Mouse (Mus musculus): ENCODE measurements around the gene Macf1. TPM values are rescaled to one million over a fixed set of nuclear protein-coding genes. Genes with fewer than 3 reads are reported as not detected.
A peak's percentile ranks its signal among the peaks of the same experiment; 100 is the strongest.
"Not testable (repeated sequence)": the region's sequence is repeated elsewhere in the genome, so short reads cannot be mapped to it uniquely, and the experiment has no call there.

Macf1 gene
- polyA plus RNA-seq, 1 experiment, result 62.9 TPM

- Histone ChIP-seq H3K27me3 (replicated peaks; ENCODE audit: control insufficient read depth, insufficient read depth, low read length) (no peaks in the 10 kb centered on the region), H3K4me1 (ENCODE audit: control insufficient read depth, insufficient read depth, low read length) (peaks cover 12% of the 10 kb centered on the region; the same call in 1 of the 2 replicates), H3K36me3 (ENCODE audit: control insufficient read depth, insufficient read depth, low read length) (no peaks in the 10 kb centered on the region), H3K27ac (ENCODE audit: insufficient read depth, low read depth, low read length) (peak overlapping the region; percentile 85), H3K4me3 (ENCODE audit: insufficient read depth, low read depth, low read length) (peak overlapping the region; percentile 93)
- under 1% methylated on average over 124 of the region's 125 CpGs for WGBS
- DNase-seq, result peak; percentile 88
- TF ChIP-seq POLR2A (IDR thresholded peaks at IDR 0.05; ENCODE audit: low read depth, low read length) (peak; percentile 39), CTCF (conservative IDR thresholded peaks at IDR 0.05; ENCODE audit: insufficient read depth, insufficient read length, low read depth, low read length) (no peak)
These were observed 19.9 kb downstream of the Macf1 start for GRCm38 (mm10) chr4:123664021-123664950.

- no peaks in the 10 kb centered on the region for H3K27me3 ChIP-seq (replicated peaks; ENCODE audit: control insufficient read depth, insufficient read depth, low read length)
- peak overlapping the region; percentile 93 for H3K4me3 ChIP-seq (ENCODE audit: insufficient read depth, low read depth, low read length)
- peak overlapping the region; percentile 85 for H3K27ac ChIP-seq (ENCODE audit: insufficient read depth, low read depth, low read length)
- peaks cover 15% of the 10 kb centered on the region; the same call in 1 of the 2 replicates for H3K4me1 ChIP-seq (ENCODE audit: control insufficient read depth, insufficient read depth, low read length)
- WGBS, result 0% methylated on average over 12 of the region's 12 CpGs
- H3K36me3 ChIP-seq (ENCODE audit: control insufficient read depth, insufficient read depth, low read length), result no peaks in the 10 kb centered on the region
- no peak for TF ChIP-seq POLR2A (IDR thresholded peaks at IDR 0.05; ENCODE audit: low read depth, low read length)
- no peak for TF ChIP-seq CTCF (conservative IDR thresholded peaks at IDR 0.05; ENCODE audit: insufficient read depth, insufficient read length, low read depth, low read length)
- no peak for DNase-seq
These were observed 20.5 kb downstream of the Macf1 start for GRCm38 (mm10) chr4:123663688-123663965.

- no peaks in the 10 kb centered on the region for H3K36me3 ChIP-seq (ENCODE audit: control insufficient read depth, insufficient read depth, low read length)
- WGBS, result 3% methylated on average over 15 of the region's 15 CpGs
- peak; percentile 84 for DNase-seq
- peak overlapping the region; percentile 93 for H3K4me3 ChIP-seq (ENCODE audit: insufficient read depth, low read depth, low read length)
- peaks cover 15% of the 10 kb centered on the region; the same call in 1 of the 2 replicates for H3K4me1 ChIP-seq (ENCODE audit: control insufficient read depth, insufficient read depth, low read length)
- H3K27ac ChIP-seq (ENCODE audit: insufficient read depth, low read depth, low read length), result peak overlapping the region; percentile 79
- no peaks in the 10 kb centered on the region for H3K27me3 ChIP-seq (replicated peaks; ENCODE audit: control insufficient read depth, insufficient read depth, low read length)
- TF ChIP-seq CTCF (conservative IDR thresholded peaks at IDR 0.05; ENCODE audit: insufficient read depth, insufficient read length, low read depth, low read length) (no peak), POLR2A (IDR thresholded peaks at IDR 0.05; ENCODE audit: low read depth, low read length) (no peak)
These were observed 21.1 kb downstream of the Macf1 start for GRCm38 (mm10) chr4:123662914-123663687.

- WGBS, result 76% methylated on average over 1 of the region's 1 CpGs
- Histone ChIP-seq H3K27me3 (replicated peaks; ENCODE audit: control insufficient read depth, insufficient read depth, low read length) (no peaks in the 10 kb centered on the region), H3K27ac (ENCODE audit: insufficient read depth, low read depth, low read length) (no peak overlapping the region), H3K4me3 (ENCODE audit: insufficient read depth, low read depth, low read length) (no peak overlapping the region), H3K4me1 (ENCODE audit: control insufficient read depth, insufficient read depth, low read length) (peaks cover 10% of the 10 kb centered on the region; the same call in 1 of the 2 replicates), H3K36me3 (ENCODE audit: control insufficient read depth, insufficient read depth, low read length) (no peaks in the 10 kb centered on the region)
- no peak for TF ChIP-seq CTCF (conservative IDR thresholded peaks at IDR 0.05; ENCODE audit: insufficient read depth, insufficient read length, low read depth, low read length)
- no peak for TF ChIP-seq POLR2A (IDR thresholded peaks at IDR 0.05; ENCODE audit: low read depth, low read length)
- DNase-seq, result no peak
These were observed 26.0 kb downstream of the Macf1 start for GRCm38 (mm10) chr4:123658175-123658574.

- Histone ChIP-seq H3K4me3 (ENCODE audit: insufficient read depth, low read depth, low read length) (no peak overlapping the region), H3K36me3 (ENCODE audit: control insufficient read depth, insufficient read depth, low read length) (no peaks in the 10 kb centered on the region), H3K27me3 (replicated peaks; ENCODE audit: control insufficient read depth, insufficient read depth, low read length) (no peaks in the 10 kb centered on the region), H3K4me1 (ENCODE audit: control insufficient read depth, insufficient read depth, low read length) (peaks cover 21% of the 10 kb centered on the region), H3K27ac (ENCODE audit: insufficient read depth, low read depth, low read length) (no peak overlapping the region)
- WGBS, result 76% methylated on average over 5 of the region's 5 CpGs
- TF ChIP-seq CTCF (conservative IDR thresholded peaks at IDR 0.05; ENCODE audit: insufficient read depth, insufficient read length, low read depth, low read length), result no peak
- no peak for TF ChIP-seq POLR2A (IDR thresholded peaks at IDR 0.05; ENCODE audit: low read depth, low read length)
- DNase-seq, result no peak
These were observed 28.9 kb downstream of the Macf1 start for GRCm38 (mm10) chr4:123655245-123655644.

GRCm38 (mm10) chr4:123654566-123654965 is 29.6 kb downstream of the Macf1 start:
- H3K27me3 ChIP-seq (replicated peaks; ENCODE audit: control insufficient read depth, insufficient read depth, low read length), result no peaks in the 10 kb centered on the region
- H3K4me3 ChIP-seq (ENCODE audit: insufficient read depth, low read depth, low read length), result no peak overlapping the region
- 90% methylated on average over 4 of the region's 4 CpGs for WGBS
- TF ChIP-seq POLR2A (IDR thresholded peaks at IDR 0.05; ENCODE audit: low read depth, low read length), result no peak
- no peak for TF ChIP-seq CTCF (conservative IDR thresholded peaks at IDR 0.05; ENCODE audit: insufficient read depth, insufficient read length, low read depth, low read length)
- DNase-seq, result no peak
- peaks cover 21% of the 10 kb centered on the region for H3K4me1 ChIP-seq (ENCODE audit: control insufficient read depth, insufficient read depth, low read length)
- H3K36me3 ChIP-seq (ENCODE audit: control insufficient read depth, insufficient read depth, low read length), result no peaks in the 10 kb centered on the region
- H3K27ac ChIP-seq (ENCODE audit: insufficient read depth, low read depth, low read length), result no peak overlapping the region

GRCm38 (mm10) chr4:123653446-123653845 is 30.7 kb downstream of the Macf1 start:
- DNase-seq; H3K27ac ChIP-seq (ENCODE audit: insufficient read depth, low read depth, low read length); H3K4me3 ChIP-seq (ENCODE audit: insufficient read depth, low read depth, low read length); H3K36me3 ChIP-seq (ENCODE audit: control insufficient read depth, insufficient read depth, low read length); H3K27me3 ChIP-seq (replicated peaks; ENCODE audit: control insufficient read depth, insufficient read depth, low read length): not testable (repeated sequence)
- 92% methylated on average over 5 of the region's 5 CpGs for WGBS
- H3K4me1 ChIP-seq (ENCODE audit: control insufficient read depth, insufficient read depth, low read length), result peaks cover 18% of the 10 kb centered on the region
